Mouse (Mus musculus) forebrain, embryonic 14.5 days (tissue): ENCODE results near the gene Setd7. TPM values are rescaled to one million over a fixed set of nuclear protein-coding genes. Genes with fewer than 3 reads are reported as not detected.

Source experiments
- ATAC-seq: fragments of 200-750 bp; cut with Nextera tagmentation; 2 replicates; pipeline ENCODE4 v1.8.0; 2017; ENCODE audit warnings: mild to moderate bottlenecking, moderate library complexity
- DNase-seq: peaks from one replicate; pipeline ENCODE4 v3.0.0-alpha.2; 2015; ENCODE audit warnings: low spot score
- H3K27ac ChIP-seq: fragments of 300-500 bp; sonication (generic); 2 replicates; pipeline ENCODE4 v1.5.1; 2014; ENCODE audit warnings: low read depth, mild to moderate bottlenecking, control low read depth, low read length, moderate library complexity
- H3K27me3 ChIP-seq: fragments of 300-500 bp; sonication (generic); replicated peaks from 2 replicates; pipeline ENCODE4 v1.6.1; 2014; ENCODE audit warnings: low read length, control low read depth, mixed read lengths; ENCODE audit not compliant: control insufficient read depth, insufficient read depth
- H3K36me3 ChIP-seq: fragments of 300-500 bp; sonication (generic); 2 replicates; pipeline ENCODE4 v1.6.1; 2014; ENCODE audit warnings: low read length, control low read depth; ENCODE audit not compliant: control insufficient read depth, insufficient read depth
- H3K4me1 ChIP-seq: fragments of 300-500 bp; sonication (generic); 2 replicates; pipeline ENCODE4 v1.6.1; 2014; ENCODE audit warnings: antibody characterized with exemption, low read length, control low read depth; ENCODE audit not compliant: control insufficient read depth, insufficient read depth
- H3K4me2 ChIP-seq: fragments of 300-500 bp; sonication (generic); 2 replicates; pipeline ENCODE4 v1.6.1; 2014; ENCODE audit warnings: mild to moderate bottlenecking, control low read depth, low read length
- H3K4me3 ChIP-seq: fragments of 300-500 bp; sonication (generic); 2 replicates; pipeline ENCODE4 v1.5.1; 2014; ENCODE audit warnings: low read depth, low read length, control low read depth
- H3K9ac ChIP-seq: fragments of 300-500 bp; sonication (generic); 2 replicates; pipeline ENCODE4 v1.6.1; 2014; ENCODE audit warnings: mild to moderate bottlenecking, low read length, control low read depth, moderate library complexity
- H3K9me3 ChIP-seq: fragments of 300-500 bp; sonication (generic); replicated peaks from 2 replicates; pipeline ENCODE4 v1.6.1; 2016; ENCODE audit warnings: low read length, control low read depth, mixed read lengths; ENCODE audit not compliant: control insufficient read depth
- WGBS: fragments of 180-500 bp; shearing (Covaris S2); extraction: QIAGEN DNeasy Blood & Tissue Kit; methylation state at CpG from one replicate; pipeline ENCODE4 v1.1.7; 2014; 5-methylcytosine and 5-hydroxymethylcytosine counted together
- polyA plus RNA-seq: library from polyadenylated mRNA; unstranded; fragments of >200 nt; fragmentation: Nextera tagmentation; extraction: Ambion mirVana; gene quantifications from 2 replicates; pipeline ENCODE4 v1.2.1, GENCODE M21; 2014

Gene Setd7
- 3.7 and 5.2 TPM in 2 replicates for polyA plus RNA-seq

GRCm38 (mm10) chr3:51560511-51561108, at the start of gene Setd7:
Gene Setd7, minus strand, starts transcription at chr3:51560879.
- under 1% methylated on average over 44 of the region's 48 CpGs for WGBS

GRCm38 (mm10) chr3:51604489-51604888, 43.8 kb upstream of the Setd7 start:
- Histone ChIP-seq H3K4me3 (no peak overlapping the region), H3K9me3 (no peaks in the 10 kb centered on the region), H3K9ac (no peak overlapping the region), H3K4me1 (0 out of 2 replicates have a peak, but pooled peaks cover 3% of the 10 kb centered on the region), H3K27me3 (no peaks in the 10 kb centered on the region), H3K27ac (peak overlapping the region; percentile 77), H3K4me2 (no peak overlapping the region), H3K36me3 (no peaks in the 10 kb centered on the region)
- no peak for ATAC-seq
- 93% methylated on average over 3 of the region's 3 CpGs for WGBS
- no peak for DNase-seq

More at GRCm38 (mm10) chr3:51560511-51561108, at the start of gene Setd7:
- Histone ChIP-seq H3K27me3 (no peaks in the 10 kb centered on the region), H3K9ac (peak within 1 kb of the TSS; percentile 94), H3K9me3 (no peaks in the 10 kb centered on the region), H3K4me2 (peak within 1 kb of the TSS; percentile 95), H3K4me1 (peaks cover 10% of the 10 kb centered on the region), H3K4me3 (peak within 1 kb of the TSS; percentile 76), H3K27ac (peak within 1 kb of the TSS; percentile 95), H3K36me3 (no peaks in the 10 kb centered on the region)
- ATAC-seq (peak; percentile 83), DNase-seq (peak; percentile 89)

DNA sequence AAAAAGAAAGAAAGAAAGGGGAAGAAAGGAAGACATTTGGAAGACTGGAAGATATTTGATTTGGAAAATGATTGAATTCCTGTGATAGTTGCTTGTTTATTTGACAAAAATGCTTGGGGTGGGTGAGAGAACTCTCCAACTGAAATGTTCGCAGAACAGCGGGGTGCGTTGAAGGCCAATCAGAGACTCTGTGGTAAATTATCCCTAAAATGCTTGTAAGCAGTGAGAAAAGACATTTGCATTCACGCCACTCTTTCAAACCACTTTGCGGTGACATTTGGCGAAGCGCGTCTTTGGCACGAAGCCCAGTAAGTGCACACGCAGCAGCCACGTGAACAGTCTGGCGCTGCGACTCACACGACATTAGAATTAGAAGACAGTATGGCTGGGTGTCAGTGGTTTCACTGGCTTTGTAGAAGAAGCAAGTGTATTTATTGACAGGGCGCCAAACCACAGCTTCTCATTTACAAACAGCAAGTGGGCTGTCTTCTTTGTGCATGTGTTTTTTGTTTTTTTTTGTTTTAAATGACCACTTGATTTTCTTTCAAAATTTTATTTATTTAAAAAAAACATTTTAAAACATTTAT, 43.1 kb upstream of the Setd7 start:
- 22% methylated on average over 15 of the region's 15 CpGs for WGBS
- H3K4me2 ChIP-seq = no peak overlapping the region
- no peak overlapping the region for H3K9ac ChIP-seq
- ATAC-seq (peak; percentile 95), DNase-seq (peak; percentile 97)
- H3K4me1 ChIP-seq = 0 out of 2 replicates have a peak, but pooled peaks cover 3% of the 10 kb centered on the region
- H3K27ac ChIP-seq = peak overlapping the region; percentile 77
- H3K36me3 ChIP-seq = no peaks in the 10 kb centered on the region
- H3K9me3 ChIP-seq = no peaks in the 10 kb centered on the region
- H3K27me3 ChIP-seq = no peaks in the 10 kb centered on the region
- no peak overlapping the region for H3K4me3 ChIP-seq

GRCm38 (mm10) chr3:51601461-51601860, 40.8 kb upstream of the Setd7 start:
- DNase-seq (no peak), ATAC-seq (no peak)
- H3K9ac ChIP-seq = no peak overlapping the region
- no peak overlapping the region for H3K4me2 ChIP-seq
- H3K4me1 ChIP-seq = 0 out of 2 replicates have a peak, but pooled peaks cover 3% of the 10 kb centered on the region
- no peaks in the 10 kb centered on the region for H3K9me3 ChIP-seq
- no peak overlapping the region for H3K4me3 ChIP-seq
- no peaks in the 10 kb centered on the region for H3K36me3 ChIP-seq
- no peaks in the 10 kb centered on the region for H3K27me3 ChIP-seq
- 83% methylated on average over 2 of the region's 2 CpGs for WGBS
- H3K27ac ChIP-seq = no peak overlapping the region

GRCm38 (mm10) chr3:51600728-51601127, 40.0 kb upstream of the Setd7 start:
- Histone ChIP-seq H3K9me3 (no peaks in the 10 kb centered on the region), H3K4me2 (no peak overlapping the region), H3K4me1 (0 out of 2 replicates have a peak, but pooled peaks cover 3% of the 10 kb centered on the region), H3K27me3 (no peaks in the 10 kb centered on the region), H3K9ac (no peak overlapping the region), H3K27ac (no peak overlapping the region), H3K4me3 (no peak overlapping the region), H3K36me3 (no peaks in the 10 kb centered on the region)
- no peak for ATAC-seq
- DNase-seq = no peak
- 88% methylated on average over 4 of the region's 4 CpGs for WGBS

DNA sequence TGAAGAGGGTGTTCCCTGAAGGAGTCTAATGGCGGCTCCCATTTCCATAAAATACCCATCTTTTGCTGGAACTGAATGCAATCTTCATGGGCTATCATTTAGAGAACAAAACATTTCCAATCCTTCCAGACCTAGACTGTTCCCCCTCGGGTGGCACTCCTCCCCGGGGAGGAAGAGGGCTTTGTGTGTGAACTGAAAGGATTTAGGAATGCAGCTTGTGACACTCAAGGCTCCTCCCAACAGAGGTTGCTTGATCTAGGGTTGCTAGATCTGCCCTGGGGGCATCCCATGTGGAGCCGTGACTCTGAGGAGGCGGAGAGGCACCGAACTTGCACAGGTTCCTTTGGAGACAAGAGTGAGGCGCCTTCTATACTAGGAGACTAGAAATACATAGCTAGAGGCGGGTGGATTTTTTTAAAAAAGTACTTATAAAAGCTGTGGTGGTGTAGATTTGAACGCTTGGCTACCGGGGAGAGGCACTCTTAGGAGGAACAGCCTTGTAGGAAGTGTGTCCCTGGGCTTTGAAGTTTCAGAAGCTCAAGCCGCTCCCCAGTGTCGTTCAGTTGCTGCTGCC, 38.5 kb upstream of the Setd7 start:
- H3K27ac ChIP-seq = no peak overlapping the region; the same call in 1 of the 2 replicates
- H3K9ac ChIP-seq = no peak overlapping the region
- WGBS = 62% methylated on average over 12 of the region's 12 CpGs
- H3K27me3 ChIP-seq = no peaks in the 10 kb centered on the region
- H3K4me2 ChIP-seq = no peak overlapping the region
- ATAC-seq (no peak), DNase-seq (no peak)
- no peaks in the 10 kb centered on the region for H3K36me3 ChIP-seq
- no peak overlapping the region for H3K4me3 ChIP-seq
- 0 out of 2 replicates have a peak, but pooled peaks cover 3% of the 10 kb centered on the region for H3K4me1 ChIP-seq
- H3K9me3 ChIP-seq = no peaks in the 10 kb centered on the region

GRCm38 (mm10) chr3:51596538-51596937, 35.9 kb upstream of the Setd7 start:
- 69% methylated on average over 2 of the region's 2 CpGs for WGBS
- Histone ChIP-seq H3K27me3 (no peaks in the 10 kb centered on the region), H3K9me3 (no peaks in the 10 kb centered on the region), H3K4me2 (no peak overlapping the region), H3K27ac (no peak overlapping the region), H3K4me3 (no peak overlapping the region), H3K4me1 (no peaks in the 10 kb centered on the region), H3K9ac (no peak overlapping the region), H3K36me3 (no peaks in the 10 kb centered on the region)
- DNase-seq = peak; percentile 52
- peak; percentile 60 for ATAC-seq

GRCm38 (mm10) chr3:51593506-51593905, 32.8 kb upstream of the Setd7 start:
- Histone ChIP-seq H3K4me1 (peaks cover 11% of the 10 kb centered on the region), H3K4me3 (no peak overlapping the region), H3K9ac (no peak overlapping the region), H3K27ac (no peak overlapping the region), H3K4me2 (no peak overlapping the region), H3K36me3 (no peaks in the 10 kb centered on the region), H3K27me3 (no peaks in the 10 kb centered on the region), H3K9me3 (no peaks in the 10 kb centered on the region)
- ATAC-seq (no peak), DNase-seq (no peak)
- 85% methylated on average over 1 of the region's 1 CpGs for WGBS

- DNase-seq = no peak
- WGBS = 92% methylated on average over 6 of the region's 6 CpGs
Observed at GRCm38 (mm10) chr3:51591591-51591990, 30.9 kb upstream of the Setd7 start.

More at GRCm38 (mm10) chr3:51591591-51591990, 30.9 kb upstream of the Setd7 start:
- Histone ChIP-seq H3K4me2 (no peak overlapping the region), H3K36me3 (no peaks in the 10 kb centered on the region), H3K27me3 (no peaks in the 10 kb centered on the region), H3K27ac (no peak overlapping the region), H3K4me3 (no peak overlapping the region), H3K9me3 (no peaks in the 10 kb centered on the region), H3K4me1 (peaks cover 11% of the 10 kb centered on the region), H3K9ac (no peak overlapping the region)
- ATAC-seq = no peak
